Mouse (Mus musculus) Muller cell, postnatal 12 days (primary cell): ENCODE measurements at regions not wholly inside any gene's neighbourhood (a gene's known extent, or its start where the extent isn't known, plus 50 kb on each side); places are given as distances from the start of the nearest gene placed in this dataset.
"Not testable (repeated sequence)": the region's sequence is repeated elsewhere in the genome, so short reads cannot be mapped to it uniquely, and the experiment has no call there.

Experiments
- DNase-seq: peaks from one replicate; pipeline ENCODE4 v3.0.0-alpha.2; 2015; ENCODE audit errors: inconsistent ontology term

DNA sequence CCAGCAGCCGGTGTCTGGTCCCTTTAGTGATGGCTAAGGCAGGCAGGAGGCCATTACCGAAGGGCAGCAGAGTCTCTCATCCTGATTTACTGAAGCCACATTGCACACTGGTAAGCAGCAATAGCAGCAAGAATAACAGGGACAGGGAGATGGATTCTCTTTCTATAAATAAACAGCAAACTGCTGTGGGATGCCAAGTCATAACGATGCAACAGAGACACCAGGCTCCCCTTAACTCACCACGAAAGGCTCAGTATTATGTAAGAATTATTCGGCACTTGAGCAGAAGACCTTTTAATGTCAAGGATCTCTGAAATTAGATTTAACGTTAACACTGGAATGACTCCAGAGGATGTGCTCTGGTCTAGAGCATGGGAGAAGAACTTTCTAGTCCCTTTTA lies 202.1 kb downstream of the Ddx10 start:
- DNase-seq = no peak

DNA sequence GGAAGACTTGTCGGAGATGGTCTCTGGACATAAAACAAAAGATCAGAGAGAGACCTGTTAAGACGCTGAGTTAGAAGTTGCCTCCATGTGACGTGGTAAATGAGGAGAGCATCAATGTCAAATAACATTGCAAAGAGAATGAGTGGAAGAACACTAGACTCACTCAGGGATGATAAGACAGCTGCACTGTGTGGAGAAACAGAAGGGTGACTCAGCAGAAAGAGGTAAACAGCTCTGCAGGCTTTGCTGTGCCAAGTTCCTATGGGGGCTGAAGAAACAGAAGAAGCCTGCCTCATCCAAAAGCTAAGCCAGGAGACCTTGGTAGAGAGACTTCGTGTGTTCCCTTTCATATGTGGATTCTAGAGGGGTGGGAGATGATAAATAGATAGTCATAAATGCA lies 214.1 kb downstream of the Ddx10 start:
- DNase-seq = no peak

DNA sequence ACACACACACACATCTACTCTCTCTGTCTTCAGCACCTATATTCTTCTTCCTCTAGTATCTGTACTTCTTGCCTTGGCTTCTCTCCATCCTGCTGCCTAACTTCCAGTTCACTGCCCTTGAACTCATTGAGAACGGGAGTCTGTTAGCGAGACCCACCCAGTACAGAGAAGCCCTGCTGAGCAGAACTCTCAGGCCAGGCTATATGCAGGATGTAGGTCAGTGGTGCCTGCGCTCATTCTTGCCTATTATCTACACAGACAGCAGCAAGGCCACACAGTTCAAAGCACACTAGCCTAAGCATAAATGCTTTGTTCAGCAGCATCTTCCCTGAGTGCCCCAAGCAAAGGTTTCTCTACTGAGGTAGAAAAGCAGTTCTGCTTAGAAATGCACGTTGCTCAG lies 225.8 kb downstream of the Ddx10 start:
- peak; percentile 11 for DNase-seq

DNA sequence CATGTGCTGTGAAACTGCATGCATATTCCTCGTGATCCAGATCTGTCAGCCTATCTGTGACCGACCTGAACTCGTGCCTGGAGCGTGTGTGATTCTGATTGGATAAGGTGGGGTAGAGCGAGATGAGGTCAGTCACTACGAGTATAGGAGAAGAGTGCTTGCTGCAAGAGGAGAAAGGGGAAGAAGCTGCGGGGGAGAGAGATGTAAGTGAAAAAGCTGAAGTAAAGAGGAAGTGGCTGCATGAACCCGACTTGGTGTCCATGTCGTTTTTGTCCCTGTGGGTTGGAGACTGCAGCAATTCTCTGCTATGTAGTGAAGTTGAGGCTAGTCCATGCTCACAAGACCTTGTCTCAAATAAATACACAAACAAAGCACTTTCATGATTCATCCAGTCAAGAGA lies 237.1 kb downstream of the Ddx10 start:
- no peak for DNase-seq

DNA sequence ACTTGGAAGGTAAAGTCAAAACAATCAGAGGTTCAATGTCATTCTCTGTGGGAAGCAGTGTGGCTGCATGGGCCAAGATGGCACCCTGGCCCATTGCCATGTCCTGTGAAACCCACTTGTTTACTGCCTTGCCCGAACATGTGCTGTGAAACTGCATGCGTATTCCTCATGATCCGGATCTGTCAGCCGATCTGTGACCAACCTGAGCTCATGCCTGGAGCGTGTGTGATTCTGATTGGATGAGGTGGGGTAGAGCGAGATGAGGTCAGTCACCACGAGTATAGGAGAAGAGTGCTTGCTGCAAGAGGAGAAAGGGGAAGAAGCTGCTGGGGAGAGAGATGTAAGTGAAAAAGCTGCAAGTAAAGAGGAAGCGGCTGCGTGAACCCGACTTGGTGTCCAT lies 240.5 kb downstream of the Ddx10 start:
- no peak for DNase-seq

DNA sequence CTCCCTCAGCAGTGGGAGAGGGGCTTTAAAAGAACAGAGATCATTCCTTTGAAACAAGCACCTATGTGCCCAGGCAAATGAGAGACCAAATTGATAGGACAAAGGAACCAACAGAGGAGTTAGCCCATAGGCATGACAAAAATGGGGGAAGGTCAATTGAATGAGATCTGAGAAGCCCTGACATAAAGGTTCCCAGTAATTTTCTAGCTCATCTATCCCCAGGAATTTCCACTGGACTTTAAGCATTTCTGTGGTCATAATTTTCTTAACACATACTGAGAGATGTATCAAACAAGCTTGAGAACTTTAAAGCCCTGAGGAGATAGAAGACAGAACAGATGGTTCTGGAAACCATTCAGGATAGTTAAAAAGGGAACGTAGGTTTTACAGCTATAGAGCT lies 241.8 kb downstream of the Ddx10 start:
- DNase-seq = peak; percentile 83

DNA sequence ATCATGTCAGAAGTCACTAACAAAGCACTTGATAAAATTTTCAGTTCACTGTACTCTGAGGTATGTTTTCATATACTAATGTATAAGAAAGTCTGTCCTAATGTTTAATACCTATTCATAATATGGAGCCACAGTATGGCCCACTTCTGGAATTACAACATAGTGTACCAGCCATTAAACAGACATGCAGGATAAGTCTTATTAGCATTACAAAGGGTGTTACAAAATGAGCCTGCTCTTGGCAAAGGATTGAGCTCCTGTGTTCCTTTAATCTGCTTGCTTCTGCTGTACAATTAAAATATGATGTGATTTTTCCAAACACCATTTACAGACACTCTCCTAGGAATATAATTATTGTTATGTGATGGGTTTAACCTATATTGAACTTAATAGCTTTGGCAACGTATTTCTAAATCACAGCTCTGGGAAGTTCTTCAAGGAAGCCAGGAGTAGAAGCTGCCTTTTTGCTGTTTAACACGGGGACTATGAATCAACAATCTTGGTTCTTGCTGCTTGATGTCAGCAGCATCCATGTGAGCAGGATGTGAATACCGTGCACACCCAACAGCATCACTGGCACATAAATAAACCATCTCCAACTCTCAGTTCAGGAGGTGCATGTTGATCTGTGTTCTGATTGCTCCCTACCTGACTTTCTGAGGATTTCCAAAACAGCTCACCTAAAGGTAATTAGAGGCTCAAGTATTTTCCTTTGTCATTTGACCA lies 243.4 kb downstream of the Ddx10 start:
- DNase-seq = peak; percentile 6

DNA sequence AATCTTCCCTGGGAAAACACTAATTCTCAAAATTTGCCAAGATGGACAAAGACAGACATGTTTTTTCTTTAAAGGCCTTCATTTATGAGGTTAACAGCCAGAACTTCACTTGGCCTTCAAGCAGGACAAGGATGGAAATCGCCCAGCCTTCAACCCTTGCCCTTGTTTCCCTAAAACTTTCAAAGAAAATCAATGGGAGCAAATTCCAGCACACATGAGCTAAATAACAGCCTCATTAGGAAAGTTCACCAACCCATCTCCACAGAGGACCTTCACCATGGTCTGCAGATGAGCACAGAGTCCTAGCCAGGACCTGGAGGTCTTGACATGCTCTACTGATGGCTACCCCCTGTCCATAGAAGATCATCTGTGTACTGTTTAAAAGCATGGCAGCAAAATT lies 271.8 kb downstream of the Ddx10 start:
- no peak for DNase-seq

DNA sequence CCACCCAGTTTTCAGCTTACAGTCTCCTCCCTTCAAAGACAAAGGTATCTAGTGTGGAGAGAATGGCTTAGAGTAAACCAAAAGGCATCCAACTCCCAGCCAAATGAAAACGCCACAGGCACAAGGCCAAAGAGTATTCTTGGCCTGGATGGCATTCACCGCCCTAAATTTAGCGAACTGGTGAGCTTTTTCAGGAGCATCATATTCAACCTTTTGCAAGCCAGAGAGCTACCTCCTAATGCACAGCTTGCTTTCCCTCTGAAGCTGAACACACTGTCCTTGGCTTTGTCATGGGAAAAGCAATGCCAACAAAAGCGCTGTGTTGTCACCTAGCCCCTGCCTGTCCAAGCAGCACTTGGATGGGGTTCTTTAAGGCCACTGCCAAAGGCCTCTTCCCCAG lies 282.2 kb downstream of the Ddx10 start:
- peak; percentile 26 for DNase-seq

DNA sequence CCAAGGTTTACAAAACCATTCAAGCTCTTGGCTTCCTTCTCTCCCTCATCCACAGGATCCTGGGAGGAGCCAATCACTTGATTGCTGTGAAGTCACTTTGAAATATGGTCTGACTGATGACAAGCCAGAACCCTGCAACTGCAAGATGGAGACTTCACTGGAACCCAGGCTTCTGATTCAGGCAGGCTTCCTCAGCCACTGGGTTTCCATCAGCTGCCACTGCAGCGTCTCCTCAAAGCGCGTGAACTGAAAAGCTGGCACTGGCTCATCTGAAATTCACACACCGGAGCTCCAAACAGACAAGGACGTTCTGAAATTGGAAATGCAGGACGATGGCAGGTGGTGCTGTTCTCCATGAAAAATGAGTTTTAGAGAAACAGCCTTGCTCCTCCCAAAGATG lies 280.1 kb upstream of the AI593442 start:
- no peak for DNase-seq

DNA sequence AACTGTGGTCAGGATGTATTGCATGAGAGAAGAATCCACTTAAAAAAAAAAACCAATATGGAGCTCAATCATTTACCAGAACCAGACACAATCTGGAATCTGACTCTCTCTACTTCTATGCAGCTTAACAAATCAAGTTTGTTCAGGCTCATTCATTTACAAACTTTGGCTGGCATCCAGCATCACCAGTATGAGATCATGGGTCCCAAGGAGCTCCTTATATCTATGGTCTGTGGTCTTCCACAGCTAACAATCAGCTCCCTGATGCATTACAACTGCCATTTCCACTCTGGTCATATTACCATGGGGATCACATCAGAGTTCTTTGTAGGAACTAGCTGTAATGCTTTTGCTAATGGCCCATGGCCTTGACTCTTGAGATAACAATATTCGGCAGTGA lies 277.7 kb upstream of the AI593442 start:
- DNase-seq = peak; percentile 31

DNA sequence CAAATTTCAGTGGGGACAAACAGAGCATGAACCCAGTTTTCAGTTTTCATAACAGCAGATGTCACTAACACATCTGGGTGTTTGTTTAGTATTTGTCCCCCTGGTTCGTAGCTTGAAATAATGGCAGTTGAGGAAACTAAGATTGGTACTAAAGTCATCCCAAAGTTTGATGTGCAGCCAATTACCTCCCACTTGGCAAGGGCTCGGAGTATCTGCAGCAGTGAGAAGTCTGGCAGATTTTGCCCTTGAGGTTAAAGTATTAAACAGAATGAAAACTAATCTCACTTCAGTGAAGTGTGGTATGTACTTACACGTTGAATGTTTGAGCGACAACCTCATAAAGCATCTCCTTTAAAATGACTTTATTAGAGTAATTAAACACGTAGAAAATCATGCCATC lies 264.5 kb upstream of the AI593442 start:
- no peak for DNase-seq

DNA sequence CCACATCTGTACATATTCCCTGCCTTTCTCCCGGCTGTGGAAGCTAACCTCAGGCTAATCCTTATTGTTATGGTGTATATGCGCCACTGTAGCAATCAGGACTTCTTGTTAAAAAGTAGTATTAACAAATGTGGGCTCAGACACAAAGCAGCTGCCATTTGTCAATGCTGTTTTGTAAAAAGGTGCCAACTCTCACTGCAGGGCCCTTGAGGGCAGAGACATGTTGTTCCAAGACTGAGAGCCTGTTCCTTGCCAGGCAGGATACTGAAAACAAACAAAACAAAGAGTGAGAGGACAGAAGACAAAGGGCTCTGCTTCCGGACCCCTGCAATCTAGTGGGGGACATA lies 262.0 kb upstream of the AI593442 start:
- DNase-seq = no peak

DNA sequence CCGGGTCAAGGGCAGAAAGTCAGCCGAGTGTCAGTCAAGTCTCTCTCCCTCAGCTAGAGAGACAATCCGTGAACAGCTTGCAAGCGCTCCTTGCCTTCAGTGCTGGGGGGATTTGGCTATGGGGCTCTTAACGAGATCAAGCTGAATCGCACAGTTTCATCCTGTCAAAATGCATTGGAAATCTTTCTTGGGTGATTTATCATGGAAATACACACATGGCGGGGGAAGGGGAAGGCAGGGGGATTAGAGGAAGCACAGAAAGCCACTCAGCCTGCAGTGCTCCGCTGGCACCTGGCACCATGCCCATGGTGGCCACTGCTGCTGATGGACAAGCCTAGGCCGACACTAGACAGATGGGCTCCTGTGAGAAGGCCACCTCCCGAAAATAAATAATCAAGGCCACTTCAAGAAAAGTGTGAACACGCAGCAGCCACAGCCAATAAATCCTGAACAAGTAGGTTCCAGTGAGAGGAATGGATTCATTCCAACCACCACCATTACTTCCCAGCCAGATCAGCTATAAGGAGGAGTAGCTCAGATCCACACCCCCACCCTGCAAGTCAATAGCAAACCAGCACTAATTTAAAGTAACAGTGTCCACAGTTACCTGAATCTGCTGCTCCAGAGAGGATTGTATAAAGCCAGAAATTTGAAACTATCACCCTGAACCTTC lies 261.5 kb upstream of the AI593442 start:
- no peak for DNase-seq

DNA sequence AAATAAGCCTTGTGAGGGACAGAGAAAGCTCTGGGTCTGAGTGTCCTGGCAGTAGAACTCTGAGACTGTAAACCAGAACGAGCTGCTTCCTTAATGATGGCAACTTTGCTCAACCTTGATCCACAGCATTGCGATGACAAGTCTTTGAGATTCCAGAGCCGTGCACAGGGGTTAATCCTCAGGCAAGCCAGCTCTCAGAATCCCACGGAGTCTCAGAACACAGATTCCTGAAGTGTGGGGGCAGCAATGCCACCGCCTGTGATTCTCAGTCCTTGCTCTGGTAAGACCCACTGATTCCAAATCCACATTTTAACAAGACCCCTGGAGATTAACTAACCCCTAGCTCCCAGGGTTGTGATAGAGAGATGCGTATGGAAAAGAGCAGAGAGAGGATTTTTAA lies 255.5 kb upstream of the AI593442 start:
- no peak for DNase-seq

DNA sequence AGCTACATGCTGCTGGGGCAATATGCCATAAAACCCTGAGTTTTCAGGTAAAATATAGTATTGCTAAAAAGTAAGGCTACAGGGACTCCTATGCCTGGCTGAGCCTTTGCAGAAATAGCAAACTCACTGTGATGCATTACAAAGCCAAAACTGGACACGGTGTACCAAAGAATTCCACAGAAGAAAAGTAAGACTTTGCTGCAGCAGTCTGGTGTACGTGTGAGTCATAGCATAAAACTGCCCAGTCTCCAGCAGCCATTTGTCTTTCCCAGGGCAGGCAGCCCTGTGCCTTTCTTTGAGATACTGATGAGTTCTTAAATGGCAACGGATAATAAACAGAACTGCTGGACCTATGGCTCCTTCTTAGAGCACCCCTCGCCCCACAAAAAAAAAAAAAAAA lies 237.9 kb upstream of the AI593442 start:
- DNase-seq = peak; percentile 75

DNA sequence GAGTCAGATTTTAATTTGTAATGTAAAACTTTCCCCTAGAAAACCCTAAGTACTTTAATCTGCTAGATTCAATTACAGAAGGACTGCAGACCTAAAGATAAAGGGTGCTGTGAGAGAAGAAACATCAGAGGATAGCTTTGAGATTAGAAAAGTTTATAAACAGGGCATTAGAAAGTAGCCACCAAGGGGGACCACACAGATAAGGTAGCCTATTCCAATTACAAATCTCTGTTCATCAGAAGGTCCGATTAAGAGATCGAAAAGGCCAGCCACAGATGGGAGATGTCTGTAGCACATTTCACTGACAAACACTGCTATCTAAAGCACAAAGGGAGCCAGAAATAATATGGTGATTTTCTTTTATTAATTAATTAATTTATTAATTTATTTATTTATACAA lies 209.1 kb upstream of the AI593442 start:
- DNase-seq = not testable (repeated sequence)

DNA sequence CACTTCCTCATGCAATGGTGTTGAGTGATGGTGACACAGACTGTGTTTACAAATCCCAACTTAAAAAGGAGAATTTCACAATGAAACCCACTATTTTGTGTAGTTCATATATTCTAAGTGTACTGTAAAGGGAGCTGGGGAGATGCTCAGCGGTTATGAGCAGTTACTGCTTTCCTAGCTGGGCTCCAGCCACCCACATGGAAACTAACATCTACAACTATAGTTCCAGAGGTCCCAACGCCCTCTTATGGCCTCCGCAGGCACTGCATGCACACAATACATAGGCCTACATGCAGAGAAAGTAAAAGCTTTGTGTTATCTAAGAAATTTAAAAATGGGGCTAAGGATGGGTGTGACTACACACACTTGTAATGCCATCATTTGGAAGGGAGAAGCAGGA lies 208.4 kb upstream of the AI593442 start:
- DNase-seq = not testable (repeated sequence)

DNA sequence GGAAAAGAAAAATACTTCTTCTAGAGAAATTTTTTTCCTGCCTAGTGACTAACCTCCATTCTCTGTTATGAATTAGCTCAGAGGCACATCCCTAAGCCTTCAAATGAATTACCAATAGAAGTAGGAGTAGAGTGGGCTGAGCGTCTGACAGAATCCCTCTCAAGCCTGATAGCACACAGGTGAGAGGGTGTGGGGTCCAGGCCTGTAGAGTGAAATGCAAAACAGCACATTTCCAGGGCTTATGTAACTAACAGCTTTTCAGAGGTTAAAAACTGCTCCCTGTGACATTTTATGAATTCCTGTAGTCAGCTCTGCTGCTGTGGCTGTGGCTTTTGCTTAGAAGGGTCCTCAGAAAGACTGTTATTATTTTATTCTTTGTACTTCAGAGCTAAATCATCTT lies 187.7 kb upstream of the AI593442 start:
- DNase-seq = no peak

DNA sequence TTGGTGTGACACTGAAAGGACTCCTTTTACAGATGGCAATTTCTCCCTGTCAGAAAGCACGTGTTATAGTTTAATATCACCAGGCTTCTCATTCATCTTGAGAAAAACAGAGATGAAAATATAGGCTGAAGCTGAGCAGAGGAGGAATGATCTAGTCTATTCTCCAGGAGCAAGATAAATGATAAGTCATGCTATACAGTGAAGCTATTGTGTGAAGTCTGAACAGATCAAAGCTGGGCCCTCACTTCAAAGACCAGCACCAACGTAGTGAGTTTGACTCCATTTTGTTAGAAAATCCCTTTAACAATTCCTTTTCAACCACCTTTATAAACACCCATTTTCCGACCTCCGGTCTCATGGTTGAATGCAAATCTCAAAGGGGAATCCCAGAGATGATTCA lies 180.7 kb upstream of the AI593442 start:
- DNase-seq = no peak

DNA sequence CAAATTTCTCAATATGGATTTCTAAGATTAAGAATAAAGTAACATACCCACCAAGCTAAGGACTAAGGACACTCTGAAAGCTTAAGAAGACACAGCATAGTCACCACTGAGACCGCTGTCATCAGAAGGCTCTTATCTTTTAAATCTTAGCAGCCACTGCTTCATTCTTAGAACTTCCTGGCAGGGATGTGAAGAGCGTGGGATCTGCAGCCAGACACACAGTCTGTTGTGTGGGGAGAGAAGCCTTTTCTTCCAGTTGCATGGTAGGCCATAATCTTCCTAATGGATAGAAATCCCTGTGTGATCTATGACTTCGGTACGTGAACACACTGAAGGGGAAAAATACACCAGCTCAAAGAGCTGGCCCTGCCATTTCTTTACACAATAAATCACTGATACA lies 178.8 kb upstream of the AI593442 start:
- no peak for DNase-seq

DNA sequence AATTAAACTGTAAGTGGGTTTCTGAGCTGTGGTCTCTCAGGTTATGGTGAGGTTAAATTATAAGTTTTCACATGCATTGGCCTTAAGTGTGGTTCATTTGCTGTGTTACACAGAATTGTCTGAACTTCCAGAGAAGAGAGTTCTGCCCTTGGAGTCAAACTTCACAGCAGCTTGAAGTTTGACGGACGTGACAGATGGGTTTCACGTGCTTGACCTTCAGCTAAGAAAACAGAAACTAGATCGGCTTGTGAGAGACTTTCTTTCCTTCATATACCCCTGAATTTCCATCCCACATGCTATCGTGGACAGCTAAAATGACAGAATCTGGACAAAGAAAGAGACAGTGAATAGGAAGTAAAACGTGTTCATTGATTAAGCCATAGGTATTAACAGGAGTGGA lies 173.8 kb upstream of the AI593442 start:
- DNase-seq = no peak

DNA sequence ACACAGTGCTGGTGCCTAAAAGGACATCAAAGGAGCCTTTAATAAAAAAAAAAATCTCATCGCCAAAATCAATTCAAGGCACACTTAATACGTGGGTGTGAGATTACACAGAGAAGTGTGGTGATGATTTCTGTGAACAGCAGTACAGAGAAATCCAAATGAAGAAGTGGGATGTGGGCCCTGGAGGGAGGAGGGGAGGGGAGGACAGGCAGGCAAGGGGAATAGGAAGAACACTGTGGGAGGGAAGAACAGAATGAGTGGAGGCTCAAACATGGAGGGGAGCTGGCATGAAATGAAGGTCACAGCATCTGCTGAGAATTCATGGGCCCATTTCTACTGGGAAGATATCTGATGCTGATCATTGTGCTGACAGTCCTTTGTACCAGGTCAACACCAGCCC lies 171.0 kb upstream of the AI593442 start:
- DNase-seq = no peak

DNA sequence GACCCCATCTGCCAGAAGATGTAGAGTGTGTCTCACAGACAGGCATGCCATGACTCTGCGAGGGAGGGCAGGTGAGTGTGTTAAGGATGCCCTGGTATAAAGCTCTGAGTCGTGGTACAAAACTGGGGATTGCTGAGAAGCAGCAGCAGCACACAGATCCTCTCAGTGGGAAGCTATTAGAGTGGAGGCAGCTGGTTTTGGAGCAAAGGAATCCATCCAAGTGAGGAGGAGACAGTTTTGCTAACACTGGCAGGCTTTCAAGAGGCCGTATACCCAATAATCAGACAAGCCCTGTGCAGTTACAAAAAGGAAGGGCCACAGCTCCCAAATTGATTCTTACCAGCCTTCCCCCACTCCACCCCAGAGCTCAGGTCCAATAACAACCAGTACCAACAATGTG lies 170.4 kb upstream of the AI593442 start:
- DNase-seq = no peak
